Mouse (Mus musculus): ENCODE data around the gene Nwd2. TPM values are rescaled to one million over a fixed set of nuclear protein-coding genes. Genes with fewer than 3 reads are reported as not detected.

Nwd2 gene
- total and polyA plus RNA-seq, 2 experiments from 2014 or later: 10.2 to 23.1 TPM

DNA sequence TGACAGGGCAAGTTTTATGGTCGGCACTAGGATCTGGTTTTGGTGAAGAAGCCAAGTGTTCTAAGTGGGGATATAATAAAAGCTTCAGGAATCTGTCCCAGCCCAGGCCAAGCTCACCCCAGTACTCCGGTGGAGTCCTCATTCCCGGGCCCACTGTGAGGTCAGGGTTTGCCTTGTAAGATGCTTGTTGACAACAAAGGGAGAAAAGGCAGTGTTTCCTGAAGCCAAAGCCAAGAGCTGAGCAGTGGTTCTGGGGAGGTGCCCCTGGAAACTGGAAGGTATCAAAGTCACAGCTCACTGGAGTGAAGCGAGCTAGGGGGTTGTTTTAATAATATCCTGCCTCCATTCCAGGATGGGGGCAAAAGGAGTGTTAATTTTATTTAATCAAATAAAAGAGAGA is 170.1 kb downstream of the Nwd2 start:
- Histone ChIP-seq H3K4me2 (ENCODE audit: low read depth, low read length) (no peak overlapping the region), H3K9ac (replicated peaks; ENCODE audit: low read length) (no peak overlapping the region), H3K36me3 (ENCODE audit: insufficient read depth, low read length) (no peaks in the 10 kb centered on the region), H3K27me3 (ENCODE audit: insufficient read depth, low read length) (no peaks in the 10 kb centered on the region), H3K9me3 (ENCODE audit: low read length) (no peaks in the 10 kb centered on the region), H3K4me3 (ENCODE audit: low read length) (no peak overlapping the region), H3K27ac (no peak overlapping the region), H3K4me1 (ENCODE audit: insufficient read depth, low read length) (no peaks in the 10 kb centered on the region)
- ATAC-seq (no peak), DNase-seq (ENCODE audit: low spot score) (no peak)
- WGBS: 57% methylated on average over 4 of the region's 4 CpGs
- TF ChIP-seq CTCF (IDR thresholded peaks at IDR 0.05; ENCODE audit: low read depth): no peak

DNA sequence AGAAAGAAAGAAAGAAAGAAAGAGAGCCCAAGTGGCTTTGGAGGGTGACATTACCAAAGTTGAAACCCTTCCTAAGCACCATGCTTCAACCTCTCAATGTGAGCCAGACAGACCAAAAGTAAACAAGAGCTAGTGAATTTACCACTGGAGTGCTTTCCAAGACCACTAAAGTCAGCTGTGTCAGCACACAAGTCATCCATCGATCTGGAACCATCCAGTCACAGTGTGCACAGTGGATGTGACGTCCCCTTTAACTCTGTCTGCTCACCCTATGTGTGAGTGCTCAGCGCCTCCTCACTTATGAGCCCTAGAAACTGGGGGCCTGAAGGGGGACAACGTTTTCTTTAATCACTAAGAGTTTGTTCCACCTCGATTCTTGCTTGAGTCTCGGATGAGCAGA is 170.6 kb downstream of the Nwd2 start:
- ATAC-seq: no peak
- 82% methylated on average over 6 of the region's 6 CpGs for WGBS
- DNase-seq (ENCODE audit: low spot score): no peak
- Histone ChIP-seq H3K4me3 (ENCODE audit: low read length) (no peak overlapping the region), H3K9me3 (ENCODE audit: low read length) (no peaks in the 10 kb centered on the region), H3K36me3 (ENCODE audit: insufficient read depth, low read length) (no peaks in the 10 kb centered on the region), H3K27me3 (ENCODE audit: insufficient read depth, low read length) (no peaks in the 10 kb centered on the region), H3K9ac (replicated peaks; ENCODE audit: low read length) (no peak overlapping the region), H3K27ac (no peak overlapping the region), H3K4me2 (ENCODE audit: low read depth, low read length) (no peak overlapping the region), H3K4me1 (ENCODE audit: insufficient read depth, low read length) (no peaks in the 10 kb centered on the region)
- TF ChIP-seq CTCF (IDR thresholded peaks at IDR 0.05; ENCODE audit: low read depth): no peak

DNA sequence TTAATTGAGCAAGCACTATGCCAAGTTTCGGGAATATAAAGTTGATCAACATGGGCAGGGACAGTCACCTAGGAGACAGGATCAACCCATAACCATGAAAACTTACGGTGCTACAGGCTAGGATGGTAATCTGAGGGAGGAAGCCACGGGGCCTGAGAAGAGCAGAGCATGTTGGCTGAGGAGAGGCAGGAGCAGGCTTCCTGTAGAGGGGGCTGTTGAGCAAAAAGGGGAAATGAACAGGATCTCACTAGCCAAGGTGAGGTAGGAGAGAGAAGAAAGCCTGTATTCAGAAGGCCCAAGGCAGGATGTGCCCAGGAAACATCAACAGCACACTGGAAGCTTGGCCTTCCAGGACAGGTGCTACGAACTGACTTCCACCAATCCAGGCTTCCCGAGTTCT is 172.3 kb downstream of the Nwd2 start:
- H3K4me1 ChIP-seq (ENCODE audit: insufficient read depth, low read length): no peaks in the 10 kb centered on the region
- DNase-seq (ENCODE audit: low spot score): no peak
- H3K9me3 ChIP-seq (ENCODE audit: low read length): no peaks in the 10 kb centered on the region
- no peaks in the 10 kb centered on the region for H3K36me3 ChIP-seq (ENCODE audit: insufficient read depth, low read length)
- WGBS: 87% methylated on average over 5 of the region's 5 CpGs
- TF ChIP-seq CTCF (IDR thresholded peaks at IDR 0.05; ENCODE audit: low read depth): no peak
- no peak overlapping the region for H3K9ac ChIP-seq (replicated peaks; ENCODE audit: low read length)
- H3K27me3 ChIP-seq (ENCODE audit: insufficient read depth, low read length): no peaks in the 10 kb centered on the region
- H3K27ac ChIP-seq: no peak overlapping the region
- no peak overlapping the region for H3K4me2 ChIP-seq (ENCODE audit: low read depth, low read length)
- H3K4me3 ChIP-seq (ENCODE audit: low read length): no peak overlapping the region
- no peak for ATAC-seq

- WGBS: 85% methylated on average over 8 of the region's 8 CpGs
- H3K9me3 ChIP-seq (ENCODE audit: low read length): no peaks in the 10 kb centered on the region
- H3K27ac ChIP-seq: no peak overlapping the region
- H3K4me3 ChIP-seq (ENCODE audit: low read length): no peak overlapping the region
- no peak overlapping the region for H3K4me2 ChIP-seq (ENCODE audit: low read depth, low read length)
- H3K36me3 ChIP-seq (ENCODE audit: insufficient read depth, low read length): no peaks in the 10 kb centered on the region
- H3K9ac ChIP-seq (replicated peaks; ENCODE audit: low read length): no peak overlapping the region
- DNase-seq (ENCODE audit: low spot score) (no peak), ATAC-seq (no peak)
- H3K4me1 ChIP-seq (ENCODE audit: insufficient read depth, low read length): no peaks in the 10 kb centered on the region
- TF ChIP-seq CTCF (IDR thresholded peaks at IDR 0.05; ENCODE audit: low read depth): no peak
- no peaks in the 10 kb centered on the region for H3K27me3 ChIP-seq (ENCODE audit: insufficient read depth, low read length)
Observed at GRCm38 (mm10) chr5:63821860-63822259, 173.0 kb downstream of the Nwd2 start.

DNA sequence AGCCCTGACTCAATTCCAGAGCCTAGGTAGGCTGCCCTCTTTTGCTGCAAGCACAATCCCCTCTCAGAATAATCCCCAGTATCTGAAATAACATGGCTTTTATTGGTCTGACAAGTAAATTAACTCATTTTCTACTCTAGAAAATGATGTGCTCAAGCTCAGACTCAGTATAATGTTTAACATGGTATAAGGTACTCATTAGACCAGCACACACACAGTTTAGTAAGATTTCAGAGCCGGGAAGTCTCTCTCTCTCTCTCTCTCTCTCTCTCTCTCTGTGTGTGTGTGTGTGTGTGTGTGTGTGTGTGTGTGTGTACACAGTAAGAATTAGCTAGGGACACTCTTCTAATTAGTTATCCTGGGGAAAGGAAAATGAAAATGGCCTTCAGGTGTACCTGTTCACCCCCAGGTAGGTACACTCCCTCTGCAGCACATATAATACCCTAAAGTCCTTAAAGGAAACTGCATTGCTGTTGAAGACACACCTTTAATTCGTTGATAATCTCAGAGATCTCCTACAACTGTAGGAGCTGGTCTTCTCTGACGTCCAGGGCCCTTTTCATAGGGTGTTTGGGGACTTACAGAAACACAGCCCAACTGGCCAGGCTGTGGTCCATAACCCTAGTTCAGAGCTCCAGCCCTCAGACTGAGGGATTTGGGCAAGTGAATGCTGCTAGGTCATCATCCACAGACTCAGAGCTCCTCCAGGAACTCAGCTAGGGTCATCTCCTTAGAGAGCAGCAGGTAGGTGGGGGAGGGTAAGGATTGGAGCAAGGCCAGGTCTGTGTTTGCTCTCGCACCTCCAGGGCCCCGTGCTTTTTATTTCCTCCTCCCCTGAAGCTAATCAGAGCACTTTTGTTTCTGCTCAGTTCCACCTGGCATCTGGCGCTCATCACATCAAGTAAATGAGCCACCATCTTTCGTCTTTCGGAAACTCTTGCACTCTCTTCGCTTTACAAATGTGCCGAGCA is 174.7 kb downstream of the Nwd2 start:
- ATAC-seq: no peak
- DNase-seq (ENCODE audit: low spot score): no peak
- WGBS: 76% methylated on average over 10 of the region's 10 CpGs
- Histone ChIP-seq H3K4me3 (ENCODE audit: low read length) (no peak overlapping the region), H3K27me3 (ENCODE audit: insufficient read depth, low read length) (no peaks in the 10 kb centered on the region), H3K36me3 (ENCODE audit: insufficient read depth, low read length) (no peaks in the 10 kb centered on the region), H3K4me2 (ENCODE audit: low read depth, low read length) (no peak overlapping the region), H3K4me1 (ENCODE audit: insufficient read depth, low read length) (no peaks in the 10 kb centered on the region), H3K27ac (no peak overlapping the region), H3K9ac (replicated peaks; ENCODE audit: low read length) (no peak overlapping the region), H3K9me3 (ENCODE audit: low read length) (no peaks in the 10 kb centered on the region)
- no peak for TF ChIP-seq CTCF (IDR thresholded peaks at IDR 0.05; ENCODE audit: low read depth)

DNA sequence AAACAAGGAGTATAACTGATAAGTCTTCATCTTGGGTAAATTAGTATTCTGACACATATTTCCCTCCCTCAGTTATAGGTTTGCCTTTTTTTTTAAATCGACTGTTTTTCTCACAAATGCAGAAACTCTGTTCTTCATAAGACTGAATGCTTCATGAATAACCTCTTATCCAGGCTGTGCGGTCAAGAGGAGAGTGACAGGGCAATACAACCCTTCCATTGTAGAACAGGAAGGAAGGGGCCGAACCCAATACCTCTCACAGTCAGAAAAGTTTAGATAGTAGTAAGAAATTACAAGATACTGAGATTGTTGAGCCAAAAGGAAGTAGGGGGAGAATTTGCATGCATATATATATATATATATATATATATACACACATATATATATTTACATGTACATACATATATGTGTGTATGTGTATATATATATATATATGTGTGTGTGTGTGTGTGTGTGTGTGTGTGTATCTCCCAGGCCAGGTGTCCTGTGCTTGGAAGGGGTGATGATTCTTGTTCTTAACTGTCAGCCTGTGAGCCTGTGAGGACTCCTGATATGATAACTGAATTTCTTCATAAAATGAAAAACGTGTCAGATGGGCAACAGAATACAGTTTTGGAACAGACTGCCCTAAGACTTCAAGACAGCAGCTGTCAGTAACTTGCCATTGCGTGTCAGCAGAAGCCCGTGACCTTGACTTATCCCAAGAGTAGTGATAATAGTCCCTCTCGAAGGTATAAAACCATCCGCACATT is 175.9 kb downstream of the Nwd2 start:
- no peaks in the 10 kb centered on the region for H3K4me1 ChIP-seq (ENCODE audit: insufficient read depth, low read length)
- 88% methylated on average over 8 of the region's 8 CpGs for WGBS
- no peak overlapping the region for H3K9ac ChIP-seq (replicated peaks; ENCODE audit: low read length)
- H3K27ac ChIP-seq: no peak overlapping the region
- TF ChIP-seq CTCF (IDR thresholded peaks at IDR 0.05; ENCODE audit: low read depth): no peak
- no peaks in the 10 kb centered on the region for H3K9me3 ChIP-seq (ENCODE audit: low read length)
- no peak overlapping the region for H3K4me3 ChIP-seq (ENCODE audit: low read length)
- no peak for DNase-seq (ENCODE audit: low spot score)
- H3K27me3 ChIP-seq (ENCODE audit: insufficient read depth, low read length): no peaks in the 10 kb centered on the region
- no peak for ATAC-seq
- no peak overlapping the region for H3K4me2 ChIP-seq (ENCODE audit: low read depth, low read length)
- H3K36me3 ChIP-seq (ENCODE audit: insufficient read depth, low read length): no peaks in the 10 kb centered on the region

Data from hindbrain, postnatal 0 days (tissue).